Mouse (Mus musculus) gastrocnemius, postnatal 4 days (tissue): Measurements from ENCODE around the gene Fas. TPM values are rescaled to one million over a fixed set of nuclear protein-coding genes. Genes with fewer than 3 reads are reported as not detected.

Experiments used
- DNase-seq, 2 experiments: peaks; one replicate each; pipeline ENCODE4 v3.0.0; 2021 to 2022; ENCODE audit warnings: low spot score in 2 of 2, mixed read lengths in 2 of 2
- long read RNA-seq, 2 experiments: library from polyadenylated mRNA; stranded (forward); transcript quantifications; one replicate each; pipeline ENCODE4 v2.0.0; 2021
- total RNA-seq, 2 experiments: library from RNA; stranded (reverse); gene quantifications; 2 replicates each; pipeline ENCODE4 v1.2.3; 2021

Gene Fas
- 1 to 10 TPM; 2.3 to 3.8 TPM for total RNA-seq
- long read RNA-seq, experiment 1, partial matches to known transcripts, result 1 of 3 reads
- long read RNA-seq, experiment 1, other reads (novel, unspliced or antisense), result 1 of 3 reads
- long read RNA-seq, experiment 2, partial matches to known transcripts, result 0 of 3 reads
- long read RNA-seq, experiment 2, other reads (novel, unspliced or antisense), result 0 of 3 reads

DNA sequence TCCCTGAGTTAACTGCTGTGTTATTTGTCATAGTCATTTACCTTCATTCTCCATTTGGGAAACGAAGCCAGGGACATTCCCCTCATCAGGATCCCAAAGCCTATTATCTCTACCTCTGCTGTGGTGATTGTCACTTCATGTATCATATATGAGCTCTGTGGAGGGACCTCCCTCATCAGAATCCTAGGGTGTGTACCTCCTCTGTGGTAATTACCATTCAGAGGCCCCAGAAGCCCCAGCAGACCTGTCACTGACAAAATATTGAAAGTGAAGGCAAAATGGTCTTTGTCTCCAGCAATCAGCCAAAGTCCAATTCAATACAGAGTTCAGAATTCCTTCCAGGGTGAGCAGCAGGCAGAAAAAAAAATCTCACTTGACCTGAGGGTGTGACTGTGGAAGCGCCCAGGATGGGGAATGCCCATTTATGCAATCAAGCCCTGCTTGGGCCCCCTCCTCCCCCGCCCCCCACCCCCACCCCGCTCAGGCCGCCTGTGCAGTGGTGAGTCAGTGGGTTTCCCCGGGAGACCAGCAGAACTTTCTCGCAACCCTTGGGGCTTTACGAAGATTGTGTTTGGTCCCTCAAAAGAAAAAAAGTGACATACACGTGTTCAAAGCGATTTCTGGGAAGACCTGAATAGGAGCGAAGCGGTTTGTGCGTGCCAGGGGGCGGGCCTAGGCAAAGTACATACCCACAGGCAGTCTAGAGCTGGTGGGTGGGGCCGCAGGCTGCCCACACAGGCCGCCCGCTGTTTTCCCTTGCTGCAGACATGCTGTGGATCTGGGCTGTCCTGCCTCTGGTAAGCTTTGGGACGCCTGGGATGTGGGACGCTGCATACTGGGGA, at the start of gene Fas:
Gene Fas (plus strand): TSS at position 719 of the 842 bp plus-strand sequence.
- peak; percentile 28 to 70 for DNase-seq

DNA sequence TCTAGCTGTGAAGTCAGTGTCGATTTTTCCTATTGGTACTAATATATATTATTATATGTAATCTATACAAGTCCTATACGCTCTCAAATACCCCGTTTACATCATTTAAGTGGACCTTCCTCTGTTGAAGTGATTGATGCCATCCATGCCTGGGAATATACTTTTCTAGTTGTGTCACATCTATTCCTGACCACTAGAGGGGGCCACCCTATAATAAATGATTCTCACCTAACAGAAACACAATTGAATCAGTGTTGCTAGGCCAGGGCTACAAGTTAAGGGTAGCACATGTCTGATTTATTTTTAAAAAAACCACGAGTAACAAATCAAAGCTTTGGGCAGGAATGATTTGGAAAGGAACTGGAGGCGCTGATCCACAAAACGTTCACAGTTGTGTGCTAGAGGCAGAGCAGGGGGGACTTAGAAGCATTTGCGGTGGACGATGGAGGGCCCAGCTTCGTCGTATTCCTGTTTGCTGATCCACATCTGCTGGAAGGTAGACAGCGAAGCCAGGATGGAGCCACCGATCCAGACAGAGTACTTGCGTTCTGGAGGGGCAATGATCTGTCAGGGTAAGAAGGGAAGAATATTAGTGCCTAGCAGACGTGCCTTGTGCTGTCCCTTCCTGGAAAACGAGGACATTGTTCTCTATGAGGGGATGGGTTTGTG, 49.1 kb upstream of the Fas start:
- no peak for DNase-seq

- no peak for DNase-seq
Measured at GRCm38 (mm10) chr19:34242925-34243324, 47.5 kb upstream of the Fas start.

DNA sequence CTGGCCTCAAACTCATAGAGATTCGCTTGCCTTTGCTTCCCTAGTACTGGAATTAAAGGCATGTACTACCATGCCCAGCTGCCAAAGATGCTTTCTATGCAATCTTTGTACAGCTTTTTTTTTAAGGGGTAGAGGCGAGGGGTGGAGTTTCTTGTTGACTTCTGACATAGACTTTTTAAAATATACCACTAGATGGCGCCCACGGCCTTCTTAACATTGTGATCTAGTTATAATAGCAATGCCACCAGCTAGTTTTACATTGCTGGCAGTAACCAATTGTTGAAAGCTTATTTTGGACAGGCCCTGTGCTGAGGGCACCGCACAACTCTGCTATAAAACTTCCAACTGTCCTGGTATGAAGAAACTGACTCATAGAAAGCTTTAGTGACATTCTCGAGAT, 46.4 kb upstream of the Fas start:
- DNase-seq, result peak in 1 of 2 experiments; percentile 46

DNA sequence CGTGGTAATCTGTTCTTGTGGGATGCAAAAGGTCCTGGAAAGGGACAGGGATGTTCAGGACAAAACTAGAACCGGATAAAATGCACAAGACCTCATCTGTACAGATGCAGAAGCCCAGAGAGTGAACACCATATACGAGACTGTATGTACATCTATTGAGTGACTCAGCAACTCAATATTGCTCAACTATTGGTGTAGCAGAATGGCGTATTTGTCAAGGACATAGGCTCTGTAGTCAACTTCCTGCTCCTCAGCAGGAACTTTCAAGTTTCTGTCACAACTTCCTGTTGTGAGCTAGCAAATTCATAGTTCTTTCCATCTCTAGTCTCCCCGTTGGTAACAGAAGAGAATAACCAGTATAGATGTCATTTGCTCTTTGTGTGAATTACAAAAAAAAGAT, 41.9 kb upstream of the Fas start:
- no peak for DNase-seq

DNA sequence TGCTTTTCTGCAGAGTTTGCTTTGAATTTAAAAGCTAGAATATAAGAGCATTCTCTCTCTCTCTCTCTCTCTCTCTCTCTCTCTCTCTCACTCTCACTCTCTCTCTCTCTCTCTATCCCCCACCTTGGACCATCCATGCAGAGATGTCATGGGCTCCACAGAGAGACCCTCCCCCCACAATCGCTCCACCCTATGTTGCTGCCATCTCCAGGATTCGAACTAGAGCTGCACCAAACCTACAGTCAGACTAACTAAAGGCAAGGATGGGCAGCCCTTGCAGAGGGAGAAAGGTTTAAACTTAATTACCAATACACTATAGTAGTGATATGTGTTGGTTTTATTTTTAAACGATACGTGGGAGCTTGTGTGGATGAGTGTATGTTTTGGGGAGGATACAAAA, 39.8 kb upstream of the Fas start:
- DNase-seq, result no peak

DNA sequence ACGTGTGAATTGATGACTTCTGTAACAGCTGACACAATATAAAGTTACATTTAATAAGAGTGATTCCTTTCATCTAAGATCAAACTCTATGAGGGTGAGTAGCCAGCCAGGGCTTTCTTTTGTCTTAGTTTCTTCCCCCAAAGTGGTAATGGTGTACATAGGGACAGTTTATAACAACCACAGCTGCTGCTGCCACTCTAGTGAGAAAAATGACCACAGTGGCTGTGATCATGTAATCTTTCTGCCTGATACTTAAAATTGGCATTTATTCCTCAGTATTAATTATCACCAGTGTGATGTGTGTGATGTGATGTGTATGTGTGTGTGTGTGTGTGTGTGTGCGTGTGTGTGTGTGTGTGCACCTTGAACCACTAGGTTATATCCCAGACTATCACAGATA, 38.6 kb upstream of the Fas start:
- DNase-seq, result no peak

DNA sequence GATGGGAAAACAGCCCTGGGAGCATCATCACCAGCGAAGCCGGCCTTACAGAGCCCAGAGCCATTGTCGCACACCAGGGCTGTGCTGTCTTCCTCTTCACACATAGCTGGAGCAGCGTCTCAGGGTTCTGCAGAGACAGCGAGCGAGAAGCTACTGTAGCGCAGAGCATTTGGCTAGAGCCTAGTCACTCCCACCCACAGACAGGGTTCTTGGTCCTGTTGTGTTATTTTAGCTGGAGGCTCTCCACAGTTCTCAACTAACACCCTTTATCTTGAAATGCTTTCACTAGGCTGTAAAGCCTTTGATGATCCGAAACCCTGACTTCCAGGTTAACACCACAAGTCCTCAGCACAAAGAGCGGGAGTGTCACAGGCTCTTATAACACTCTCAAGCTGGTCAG, 38.0 kb upstream of the Fas start:
- no peak for DNase-seq

- peak in 1 of 2 experiments; percentile 18 for DNase-seq
Measured at GRCm38 (mm10) chr19:34254101-34254879, 36.2 kb upstream of the Fas start.

DNA sequence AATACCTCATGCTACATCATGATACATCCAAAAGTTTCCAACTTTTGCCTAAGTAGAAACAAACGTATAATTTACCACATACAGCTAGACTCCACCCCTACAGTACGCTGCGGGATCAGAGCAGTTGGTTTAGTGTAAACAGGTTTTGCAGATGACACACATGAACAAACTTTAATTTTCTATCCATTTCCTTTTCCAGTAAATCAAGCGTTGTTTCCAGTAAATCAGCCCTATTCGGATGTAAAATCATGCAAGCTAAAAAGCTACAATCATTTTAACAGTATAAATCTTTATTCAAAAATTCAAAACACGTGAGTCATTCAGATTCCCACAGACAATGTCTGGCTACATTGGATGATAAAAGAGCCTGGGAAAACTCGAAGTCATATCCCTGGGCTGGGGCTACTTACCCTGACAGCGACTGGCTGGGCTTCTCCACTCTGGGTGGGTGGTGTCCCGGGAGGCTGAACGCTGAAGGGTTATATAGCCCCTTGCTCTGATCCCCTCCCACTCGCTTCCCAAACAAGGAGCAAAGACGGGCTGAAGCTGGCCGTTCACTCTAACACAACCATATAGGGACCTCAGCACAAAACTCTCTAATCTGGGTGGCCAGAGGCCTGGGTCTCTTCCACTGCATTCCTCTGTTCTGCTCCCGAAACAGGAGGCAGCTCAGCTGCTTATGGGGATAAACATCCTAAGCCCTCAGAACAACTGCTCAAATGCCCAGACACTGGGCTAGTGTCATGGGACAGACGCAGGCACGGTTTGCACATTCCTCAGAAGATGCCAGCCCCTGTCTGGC, 35.4 kb upstream of the Fas start, which contains the start of gene Acta2:
Gene Acta2 (minus strand): TSS at position 711 of the 802 bp plus-strand sequence.
- DNase-seq, result peak; percentile 41 to 56

GRCm38 (mm10) chr19:34256149-34256548, 34.3 kb upstream of the Fas start:
- DNase-seq, result no peak

DNA sequence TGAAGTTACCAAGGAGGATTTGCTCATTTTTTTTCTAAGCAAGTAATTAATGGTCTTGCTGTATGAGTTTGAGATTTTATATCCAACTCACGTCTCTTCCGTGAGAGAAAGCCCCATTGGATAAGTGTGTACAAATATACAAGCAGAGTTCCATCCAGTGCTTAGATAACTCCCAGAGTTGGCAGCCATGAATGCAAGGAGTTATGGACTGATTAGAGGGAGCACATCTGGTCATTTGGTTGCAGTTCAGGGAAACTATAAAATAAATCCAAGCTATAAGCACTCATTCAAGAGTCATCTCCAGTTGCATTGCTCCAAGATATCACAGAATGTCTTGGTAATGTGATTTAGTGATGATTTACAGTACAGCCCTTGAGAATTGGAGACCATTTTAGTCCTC, 33.5 kb upstream of the Fas start:
- DNase-seq, result no peak

GRCm38 (mm10) chr19:34262273-34262974, 28.0 kb upstream of the Fas start:
- DNase-seq, result no peak

DNA sequence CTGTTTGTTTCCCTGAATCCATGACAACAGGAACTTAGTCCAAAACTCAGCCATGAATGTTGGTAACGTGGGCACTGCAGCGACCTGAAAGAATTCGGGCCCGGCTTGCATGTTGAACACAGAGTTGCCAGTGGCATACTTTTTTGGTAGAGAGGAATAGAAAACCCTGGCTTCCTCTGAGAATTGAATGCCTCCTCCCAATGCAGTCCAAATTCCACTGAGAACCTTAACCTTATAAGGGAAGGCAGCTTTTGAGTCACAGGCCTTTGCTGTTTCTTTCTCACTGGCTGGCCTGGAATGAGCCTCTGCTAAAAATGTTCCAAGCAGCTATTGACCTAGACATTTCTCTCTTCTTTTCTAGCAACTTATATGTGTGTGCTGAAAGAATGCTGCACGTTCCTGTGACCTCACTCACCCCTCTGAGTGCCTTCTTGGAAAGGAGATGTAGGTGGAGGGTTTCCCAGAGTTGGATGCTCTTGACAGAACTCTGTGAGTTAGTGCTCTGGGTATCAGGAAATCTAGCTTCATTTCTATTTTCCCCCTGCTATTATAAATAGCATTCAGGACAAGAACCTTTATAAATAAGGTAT, 24.8 kb upstream of the Fas start:
- DNase-seq, result no peak

DNA sequence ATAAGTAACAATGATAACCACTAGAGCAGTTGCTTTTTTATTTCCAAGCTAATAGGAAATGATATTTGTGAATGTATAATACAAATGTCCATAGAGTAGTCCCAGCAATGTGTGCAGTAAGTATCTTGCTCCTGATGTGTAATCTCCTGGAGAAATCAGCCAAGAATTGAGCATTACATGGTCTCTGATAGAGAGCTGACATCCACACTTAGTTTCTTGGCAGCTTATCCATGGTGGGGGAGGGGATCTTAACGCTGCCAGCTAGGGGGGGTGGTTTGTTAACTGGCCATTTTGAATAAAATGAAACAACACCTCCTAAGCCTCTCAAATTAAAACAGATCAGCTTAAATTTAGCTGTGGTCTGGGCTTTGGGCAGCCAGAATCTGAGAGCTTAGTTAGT, 21.5 kb upstream of the Fas start:
- DNase-seq, result no peak

DNA sequence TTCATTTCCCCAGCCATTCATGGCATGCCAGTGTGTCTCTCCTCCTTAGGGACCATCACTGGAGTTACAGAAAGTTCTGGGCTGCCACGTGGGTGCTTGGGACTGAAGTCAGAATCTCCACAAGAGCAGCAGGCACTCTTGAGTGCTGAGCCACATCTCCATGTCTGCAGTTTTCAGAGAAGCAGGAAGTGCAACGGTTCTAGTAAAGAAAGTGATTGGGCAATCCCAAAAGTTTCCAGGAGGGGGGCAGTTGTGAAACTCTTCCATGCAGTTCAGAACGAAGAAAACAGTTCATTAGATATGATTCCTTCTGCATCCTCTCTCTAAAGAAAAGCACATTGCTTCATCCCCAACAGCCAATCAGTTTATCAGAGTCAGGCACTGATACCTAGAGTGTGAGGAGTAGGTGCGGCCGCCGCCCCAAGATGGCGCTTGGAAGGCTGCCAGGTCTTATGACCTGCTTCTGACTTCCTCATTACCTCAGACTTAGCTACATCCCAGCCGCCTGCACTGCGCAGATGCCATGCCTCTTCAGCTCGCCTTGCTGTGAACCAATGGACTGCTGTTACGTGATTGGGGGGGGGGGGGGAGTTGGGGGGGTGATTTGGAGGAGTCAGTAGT, 20.2 kb upstream of the Fas start:
- DNase-seq, result no peak

DNA sequence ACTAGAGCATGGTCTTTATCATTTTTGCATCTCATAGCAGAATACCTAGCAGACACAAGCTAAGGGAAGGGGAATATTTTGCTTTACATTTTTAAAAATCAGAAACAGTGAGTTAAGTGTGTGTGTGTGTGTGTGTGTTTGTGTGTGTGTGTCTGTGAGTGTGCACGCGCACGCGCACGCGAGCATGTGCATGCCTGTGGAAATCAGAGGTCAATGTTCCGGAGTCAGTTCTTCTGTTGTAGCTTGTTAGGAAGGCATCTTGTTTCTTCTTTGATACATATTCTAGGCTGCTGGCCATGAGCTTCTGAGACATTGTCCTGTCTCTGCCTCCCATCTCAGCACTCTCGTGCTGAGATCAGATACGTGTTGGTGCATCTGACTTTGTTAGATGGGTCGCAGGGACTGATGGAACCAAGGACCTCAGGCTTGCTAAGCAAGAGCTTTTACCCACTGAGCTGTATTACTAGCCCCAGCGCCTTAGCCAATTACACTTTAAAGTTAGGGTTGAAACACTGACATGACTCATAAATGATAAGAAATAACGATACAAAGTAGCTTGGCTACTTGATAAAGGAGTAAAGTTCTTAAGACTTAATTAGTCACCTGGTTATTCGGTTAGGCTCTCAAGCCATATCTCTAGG, 19.5 kb upstream of the Fas start:
- DNase-seq, result no peak

- no peak for DNase-seq
Measured at GRCm38 (mm10) chr19:34273073-34273472, 17.4 kb upstream of the Fas start.

- DNase-seq, result no peak
Measured at GRCm38 (mm10) chr19:34278078-34278477, 12.4 kb upstream of the Fas start.
